Mouse (Mus musculus) c-Kit-positive CD71-positive TER-119-positive erythroid progenitor cells, embryonic 14.5 days (primary cell): ENCODE results near the gene Larp1.
A peak's percentile ranks its signal among the peaks of the same experiment; 100 is the strongest.

Experiments used
- DNase-seq: peaks from one replicate; pipeline ENCODE4 v3.0.0-alpha.2; 2013; ENCODE audit warnings: low spot score

Gene Larp1

DNA sequence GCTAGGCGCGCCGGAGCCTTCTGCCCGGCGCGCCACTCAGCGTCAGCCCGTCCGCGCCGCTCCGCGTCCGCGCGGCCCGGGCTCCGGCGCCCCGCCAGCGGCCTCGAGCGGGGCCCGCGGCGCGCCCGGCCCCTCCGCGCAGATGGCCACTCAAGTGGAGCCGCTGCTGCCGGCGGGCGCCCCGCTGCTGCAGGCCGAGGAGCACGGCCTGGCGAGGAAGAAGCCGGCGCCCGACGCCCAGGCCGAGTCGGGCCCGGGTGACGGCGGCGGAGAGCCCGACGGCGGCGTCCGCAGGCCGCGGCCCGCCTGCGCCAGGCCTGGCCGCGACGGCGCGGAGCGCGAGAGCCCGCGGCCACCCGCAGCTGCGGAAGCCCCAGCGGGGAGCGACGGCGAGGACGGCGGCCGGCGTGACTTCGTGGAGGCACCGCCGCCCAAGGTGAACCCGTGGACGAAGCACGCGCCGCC, at the start of gene Larp1:
TSS of gene Larp1 (plus strand) at position 14 of the 465 bp plus-strand sequence.
- no peak for DNase-seq

DNA sequence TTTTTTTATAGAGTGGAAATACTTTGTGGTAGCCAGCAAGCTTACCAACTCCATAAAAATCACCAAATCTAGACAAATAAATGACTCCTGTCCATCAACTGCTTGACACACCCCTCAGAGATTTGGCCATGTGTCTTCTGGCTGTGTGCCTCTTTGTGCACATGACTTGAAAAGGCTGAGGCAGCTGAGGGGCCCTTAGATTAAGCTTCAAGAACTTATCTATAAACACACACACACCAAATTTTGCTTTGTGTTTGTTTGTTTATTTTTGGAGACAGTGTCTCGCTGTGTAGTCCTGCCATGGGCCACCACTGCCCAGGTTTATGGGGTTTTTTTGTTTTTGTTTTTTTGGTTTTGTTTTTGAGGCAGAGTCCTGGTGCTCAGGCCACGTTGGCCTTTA, 48.9 kb upstream of the Larp1 start:
- DNase-seq, result peak; percentile 75

DNA sequence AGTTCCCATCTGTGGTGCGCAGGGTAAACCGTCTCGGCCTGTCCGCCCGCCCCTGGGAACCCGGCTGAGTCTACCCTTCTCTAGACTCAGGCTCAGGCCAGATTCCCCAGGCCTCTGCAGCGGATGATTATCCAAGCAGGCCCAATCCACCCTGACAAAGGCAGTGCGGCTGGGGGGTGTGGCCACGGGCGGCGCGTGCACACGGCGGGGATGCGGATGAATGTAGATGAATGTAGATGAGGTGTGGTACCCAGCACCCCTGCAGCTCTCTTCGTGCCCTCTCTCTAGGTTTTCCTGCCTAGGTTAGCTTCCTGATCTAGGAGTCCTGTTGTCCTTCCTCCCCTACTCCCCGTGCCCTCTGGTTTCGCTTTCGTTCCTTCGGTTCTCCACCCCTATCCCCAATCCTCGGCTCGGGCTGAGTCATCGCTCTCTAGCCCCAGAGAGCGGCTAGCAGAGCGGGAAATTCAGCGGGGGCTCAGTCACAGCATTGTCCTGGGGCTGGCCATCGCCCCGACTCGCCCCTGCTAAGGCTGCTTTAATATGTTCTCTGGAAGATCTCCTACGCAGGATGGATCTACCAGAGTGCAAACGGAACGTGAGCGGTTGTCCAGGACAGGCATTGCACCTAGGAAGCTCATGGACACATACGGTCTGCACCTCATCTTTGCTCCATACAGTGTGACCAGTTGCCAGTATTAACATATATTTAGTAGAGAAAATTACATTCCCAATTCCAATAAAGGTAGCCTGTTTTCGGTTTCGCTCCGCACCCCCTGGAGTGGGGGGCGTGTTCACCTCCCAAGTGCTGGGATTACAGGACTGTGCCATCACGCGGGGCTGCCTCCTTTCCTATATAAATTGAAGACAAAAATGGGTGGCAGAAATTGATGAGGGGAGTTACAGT, 46.2 kb upstream of the Larp1 start:
- DNase-seq, result peak; percentile 82

DNA sequence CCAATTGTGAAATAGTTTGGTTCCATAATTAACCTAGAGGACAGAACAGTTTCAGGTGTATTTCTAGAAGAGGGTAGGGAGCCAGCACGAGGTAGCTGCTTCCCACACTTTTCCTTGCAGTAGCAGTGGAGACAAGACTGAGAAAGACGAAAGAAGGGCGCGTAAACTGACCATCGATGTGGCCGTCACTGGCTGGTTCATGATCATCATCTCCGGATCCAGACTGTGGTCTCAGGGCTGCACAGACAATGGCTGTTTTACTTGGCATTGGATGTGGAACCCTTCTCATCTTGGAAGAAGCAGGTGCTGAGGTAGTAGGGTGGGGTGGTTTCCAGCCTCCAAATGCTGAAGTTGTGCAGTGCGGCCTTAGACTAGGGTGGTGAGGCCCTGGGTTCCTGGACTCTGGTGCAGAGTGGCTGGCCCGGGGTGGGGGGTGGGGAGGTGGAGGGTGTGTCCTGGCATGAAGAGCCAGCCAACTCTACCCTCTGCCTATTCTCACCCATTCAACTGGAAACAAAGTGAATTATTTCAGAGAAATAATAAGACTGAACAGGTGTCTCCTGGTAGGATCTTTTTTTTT, 45.5 kb upstream of the Larp1 start:
- no peak for DNase-seq

DNA sequence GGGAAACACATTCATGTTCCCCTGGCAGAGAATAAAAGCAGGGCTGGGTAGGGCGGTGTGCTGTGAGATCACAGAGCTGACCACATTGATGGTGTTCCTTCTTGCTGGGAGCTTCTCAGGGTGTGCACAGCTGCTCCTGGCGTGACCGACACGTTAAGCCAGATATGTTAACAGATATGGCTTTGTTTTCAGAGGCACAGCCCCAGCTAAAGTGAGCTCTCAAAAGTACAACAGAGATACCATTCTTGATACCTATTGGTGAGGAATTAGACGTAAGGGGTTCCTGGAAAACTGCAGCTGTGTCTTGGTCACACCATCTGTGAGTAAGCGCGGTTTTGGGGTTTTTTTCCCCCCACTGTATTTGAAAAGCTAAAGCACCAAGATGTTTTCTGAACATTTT, 42.2 kb upstream of the Larp1 start:
- no peak for DNase-seq

DNA sequence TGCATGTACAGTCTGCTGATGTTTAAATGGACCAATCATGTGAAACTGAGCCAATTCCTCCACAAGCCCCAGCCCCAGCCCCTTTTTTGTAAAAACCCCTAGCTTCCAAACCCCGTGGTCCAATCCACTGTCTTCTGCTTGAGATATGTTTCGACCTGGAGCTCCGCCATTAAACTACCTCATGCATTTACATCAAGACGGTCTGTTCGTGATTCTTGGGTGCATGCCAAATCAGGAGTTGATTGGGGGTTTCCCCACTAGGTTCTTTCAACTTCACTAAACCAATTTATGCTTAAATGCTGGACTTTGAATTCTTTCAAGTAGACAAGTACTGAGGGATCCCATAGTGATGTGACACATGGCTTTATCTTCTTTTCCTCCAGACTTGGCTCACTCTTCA, 40.6 kb upstream of the Larp1 start:
- DNase-seq, result no peak

DNA sequence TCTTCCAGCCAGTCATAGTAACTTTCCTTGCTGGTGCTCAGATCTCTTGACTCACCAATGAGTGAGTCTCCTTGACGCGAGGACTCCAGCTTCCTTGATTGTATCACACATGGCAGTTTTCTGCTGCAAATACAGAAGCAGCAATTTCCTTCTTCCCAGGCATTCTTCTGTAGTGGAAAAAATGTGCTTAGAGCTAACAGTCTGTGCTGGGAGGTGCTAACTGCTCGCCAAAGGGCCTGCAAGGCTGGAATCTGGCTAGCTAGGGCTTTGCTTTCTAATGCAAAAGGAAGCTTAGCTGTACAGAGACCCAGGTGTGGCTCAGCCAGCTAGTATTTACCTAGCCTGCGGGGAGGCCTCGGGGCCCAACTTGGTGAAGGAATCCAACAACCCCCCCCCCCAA, 38.3 kb upstream of the Larp1 start:
- DNase-seq, result no peak

DNA sequence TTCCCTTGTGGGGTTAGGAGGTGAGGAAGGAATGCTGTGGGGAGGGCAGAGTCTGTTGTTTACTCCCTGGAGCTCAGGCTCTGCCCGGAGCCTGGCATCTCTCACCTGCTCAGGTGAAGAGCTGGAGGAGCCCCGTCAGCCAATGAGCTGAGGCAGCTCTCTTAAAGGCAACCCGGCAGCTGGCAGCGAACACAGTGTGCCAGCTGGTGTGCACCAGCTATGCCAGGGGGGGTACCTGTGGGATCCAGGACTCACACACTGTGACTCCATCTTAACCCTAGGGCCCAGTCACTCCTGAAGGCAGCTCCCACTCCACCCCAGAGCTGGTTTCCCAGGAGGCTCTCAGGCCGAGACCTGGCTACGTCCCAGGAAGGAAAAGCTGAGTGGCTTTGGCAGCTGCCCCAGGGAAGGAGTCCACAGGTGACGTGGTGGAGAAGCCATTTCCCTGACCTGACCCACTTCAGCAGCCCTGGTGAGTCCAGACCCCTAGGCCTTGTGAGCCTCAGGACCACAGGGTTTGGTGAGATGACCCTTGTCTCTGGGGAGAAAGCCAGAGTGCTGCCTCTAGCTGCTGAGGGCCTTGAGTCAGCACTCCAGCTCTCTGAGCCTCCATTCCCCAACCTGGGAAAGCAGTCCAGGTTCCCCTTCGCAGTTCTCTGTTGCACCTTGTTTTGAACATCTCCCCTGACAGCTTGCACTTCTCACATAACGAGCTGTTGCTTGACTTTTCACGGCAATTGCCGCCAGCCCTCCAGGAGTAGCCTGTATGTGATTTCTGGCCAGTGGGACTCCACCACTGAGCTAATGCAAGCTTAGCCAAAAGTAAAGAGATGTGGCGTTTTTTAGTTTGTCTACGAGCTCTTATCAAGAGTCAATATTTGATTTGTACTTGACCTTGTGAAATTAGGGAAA, 35.6 kb upstream of the Larp1 start:
- no peak for DNase-seq

DNA sequence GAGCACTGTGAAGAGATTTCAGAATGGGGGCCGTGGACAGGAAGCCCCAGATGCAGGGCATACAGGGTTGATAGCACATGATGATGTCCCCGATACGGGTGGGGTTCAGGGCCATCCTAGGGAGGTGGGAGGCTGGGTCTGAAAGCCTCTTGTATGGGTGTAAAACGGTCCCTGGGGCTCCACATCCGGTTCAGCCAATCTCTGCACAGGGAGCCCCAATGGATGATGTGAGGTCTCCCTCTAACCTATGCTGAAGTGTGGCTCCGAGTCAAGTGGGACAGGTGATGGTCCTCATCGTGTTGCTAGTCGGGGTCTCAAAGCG, 35.0 kb upstream of the Larp1 start:
- DNase-seq, result no peak

DNA sequence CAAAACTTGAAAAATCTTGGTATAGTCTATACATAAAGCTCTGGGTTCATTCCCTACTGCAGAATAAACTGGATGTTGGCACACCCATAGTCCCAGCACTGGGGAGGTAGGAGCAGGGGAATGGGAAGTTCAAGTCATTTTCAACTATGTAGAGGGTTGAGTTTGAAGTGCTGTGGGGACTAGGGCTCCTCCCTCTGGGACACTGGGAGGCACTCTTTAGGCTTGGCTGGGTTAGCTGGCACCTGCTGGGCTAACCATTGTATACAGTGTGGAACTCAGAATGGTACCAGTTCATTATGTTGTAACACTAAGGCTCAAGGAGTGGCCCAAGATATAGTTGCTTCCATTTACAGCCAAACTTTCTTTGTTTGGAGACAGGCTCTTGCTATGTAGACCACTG, 33.0 kb upstream of the Larp1 start:
- no peak for DNase-seq

DNA sequence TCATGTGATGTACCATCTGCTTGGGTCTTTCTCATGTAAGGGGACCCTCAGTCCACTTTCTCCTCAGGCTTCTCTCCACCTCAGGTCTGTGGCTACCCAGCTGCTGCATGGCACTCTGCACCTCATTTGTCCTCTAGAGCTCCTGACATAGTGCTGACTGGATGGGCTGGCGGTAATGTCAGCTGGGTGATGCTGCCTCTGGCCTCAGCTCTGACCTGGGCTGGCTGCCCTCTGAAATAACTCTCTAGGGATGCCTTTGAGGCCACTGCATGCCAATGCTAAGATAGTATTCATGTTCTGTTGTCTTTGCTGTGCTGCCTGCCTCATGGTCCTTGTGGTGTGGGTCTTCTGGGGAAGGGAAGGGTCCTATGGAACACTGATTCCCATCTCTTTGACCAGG, 31.2 kb upstream of the Larp1 start:
- DNase-seq, result no peak

DNA sequence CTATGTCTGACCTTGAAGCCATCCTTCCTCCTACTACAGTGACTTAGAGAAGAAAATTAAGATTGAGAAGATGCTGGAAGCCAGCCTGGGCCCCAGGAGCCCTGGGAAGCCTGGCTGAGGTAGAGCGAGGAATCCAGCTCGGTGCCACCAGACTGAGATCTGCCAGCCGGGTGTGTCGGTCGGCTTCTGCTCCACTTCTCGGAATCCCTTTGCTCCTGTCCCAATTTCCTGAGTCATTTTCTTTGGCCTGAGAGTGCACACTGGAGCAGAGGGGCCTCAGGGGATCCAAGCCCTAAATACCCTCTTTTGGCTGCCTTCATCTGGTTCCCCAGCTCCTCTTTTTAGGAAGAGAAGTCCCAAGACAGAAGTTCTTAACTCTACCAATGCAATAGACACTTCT, 29.2 kb upstream of the Larp1 start:
- DNase-seq, result no peak

DNA sequence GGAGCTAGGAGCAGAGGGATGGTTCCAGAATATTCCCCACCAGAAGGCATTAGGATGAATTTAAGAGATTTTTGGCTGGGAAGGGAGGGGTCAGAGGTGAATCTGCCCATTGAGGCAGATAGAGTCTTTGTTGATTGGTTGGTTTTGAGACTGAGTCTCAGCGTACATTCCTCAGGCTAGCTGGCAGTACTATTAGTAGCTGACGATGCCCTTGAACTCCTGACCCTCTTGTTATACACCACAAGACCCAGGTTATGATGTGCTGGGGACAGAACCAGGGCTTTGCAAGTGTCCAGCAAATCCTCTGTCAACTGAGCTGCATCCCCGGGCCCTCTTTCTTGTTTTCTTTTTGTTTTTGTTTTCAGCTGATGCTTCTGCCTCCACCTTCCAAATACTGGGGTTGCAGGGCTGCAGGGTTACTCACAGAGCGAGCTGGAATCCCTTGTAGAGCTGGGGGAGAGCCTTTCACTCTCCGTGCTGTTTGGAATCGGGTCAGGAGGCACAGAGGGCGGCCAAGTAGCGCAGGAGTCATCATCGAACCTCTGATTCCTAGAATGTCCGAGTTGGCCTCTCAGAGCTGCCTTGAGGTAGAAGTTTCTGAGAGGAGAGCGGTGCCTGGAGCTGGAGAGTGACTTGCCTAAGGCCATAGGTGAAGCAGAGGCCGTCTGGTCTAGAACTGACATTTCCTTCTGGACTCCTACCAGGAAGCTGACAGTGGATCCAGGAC, 27.6 kb upstream of the Larp1 start:
- DNase-seq, result no peak

DNA sequence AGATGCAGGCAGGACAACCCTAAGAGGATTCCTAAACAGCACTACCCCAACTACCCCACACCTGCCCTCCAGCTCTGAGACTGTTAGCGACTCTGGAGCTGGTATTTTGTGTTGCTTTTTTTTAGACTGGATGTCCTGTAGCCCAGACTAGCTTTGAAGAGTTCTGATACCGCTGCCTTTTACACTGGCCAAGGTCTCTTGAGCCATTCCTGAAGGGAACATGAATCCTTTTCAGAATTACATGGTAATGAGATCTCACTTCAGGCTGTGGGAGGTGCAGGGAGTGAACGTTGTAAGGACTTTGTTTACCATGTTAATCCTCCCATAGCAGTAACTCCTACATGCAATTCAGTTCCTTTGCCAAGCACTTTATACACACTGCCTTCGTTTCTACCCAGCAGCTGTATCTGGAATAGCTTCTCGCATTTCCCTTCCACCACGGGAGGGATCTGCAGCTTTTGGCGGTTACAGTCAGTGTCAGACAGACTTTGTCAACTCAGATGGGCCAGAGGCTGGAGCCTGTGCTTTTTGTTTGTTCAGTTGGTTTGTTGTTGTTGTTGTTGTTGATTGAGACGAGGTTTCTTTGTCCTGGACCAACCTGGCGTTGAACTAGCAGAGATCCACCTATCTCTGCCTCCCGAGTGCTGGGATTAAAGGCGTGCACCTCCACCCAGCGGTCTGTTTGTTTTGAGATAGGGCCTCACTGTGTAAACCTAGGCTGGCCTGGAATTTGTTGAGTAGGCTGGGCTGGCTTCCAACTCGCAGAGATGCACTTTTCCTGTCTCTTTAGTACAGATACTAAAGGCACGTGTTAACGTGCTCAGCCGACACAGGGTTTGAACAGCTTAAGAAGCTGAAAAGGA, 25.2 kb upstream of the Larp1 start:
- peak; percentile 69 for DNase-seq

DNA sequence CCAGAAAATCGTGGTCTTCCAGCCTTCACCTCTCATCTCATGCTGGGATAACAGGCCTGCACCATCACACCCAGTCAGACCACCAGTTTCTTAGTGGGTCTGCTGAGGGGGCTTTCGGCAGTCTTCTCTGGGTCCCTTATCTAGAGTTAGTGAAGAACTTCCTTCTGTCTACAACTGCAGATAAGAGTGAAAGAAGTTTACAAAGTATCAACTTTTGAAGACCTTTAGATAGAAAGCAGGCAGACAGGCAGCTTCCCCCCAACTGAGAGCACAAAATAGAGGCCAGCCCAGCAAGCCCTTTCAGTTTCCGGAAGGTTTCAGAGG, 24.6 kb upstream of the Larp1 start:
- DNase-seq, result no peak

DNA sequence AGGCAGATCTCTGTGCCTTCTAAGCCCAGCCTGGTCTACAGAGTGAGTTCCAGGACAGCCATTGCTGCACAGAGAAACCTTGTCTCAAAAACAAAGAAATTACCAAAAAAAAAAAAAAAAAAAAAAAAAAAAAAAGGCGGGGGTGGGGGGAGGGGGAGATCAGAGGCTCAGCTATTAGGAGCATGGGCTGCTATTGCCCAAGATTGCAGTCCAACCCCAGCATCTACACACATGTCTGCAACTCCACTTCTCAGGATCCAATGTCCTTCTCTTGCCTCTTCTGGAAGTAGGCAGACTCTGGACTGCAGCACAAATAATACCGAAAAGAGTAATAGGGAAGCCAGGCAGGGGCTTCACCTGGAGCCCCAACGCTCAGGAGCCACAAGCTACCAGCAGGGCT, 23.4 kb upstream of the Larp1 start:
- no peak for DNase-seq

DNA sequence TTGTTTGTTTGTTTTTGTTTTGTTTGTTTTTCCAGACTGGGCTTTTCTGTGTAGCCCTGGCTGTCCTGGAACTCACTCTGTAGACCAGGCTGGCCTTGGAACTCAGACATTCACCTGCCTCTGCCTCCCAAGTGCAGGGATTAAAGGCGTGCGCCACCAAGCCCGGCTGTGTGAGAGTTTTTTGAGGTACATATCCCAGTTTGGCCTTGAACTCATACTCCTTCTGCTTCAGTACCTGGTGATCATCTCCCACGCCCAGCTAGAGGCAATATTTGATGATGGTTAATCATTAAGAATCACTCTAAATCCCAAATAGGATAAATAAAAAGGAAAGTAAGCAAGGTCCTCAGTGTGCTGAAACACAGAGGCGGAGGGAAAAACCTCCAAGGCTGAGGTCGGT, 22.8 kb upstream of the Larp1 start:
- DNase-seq, result no peak

DNA sequence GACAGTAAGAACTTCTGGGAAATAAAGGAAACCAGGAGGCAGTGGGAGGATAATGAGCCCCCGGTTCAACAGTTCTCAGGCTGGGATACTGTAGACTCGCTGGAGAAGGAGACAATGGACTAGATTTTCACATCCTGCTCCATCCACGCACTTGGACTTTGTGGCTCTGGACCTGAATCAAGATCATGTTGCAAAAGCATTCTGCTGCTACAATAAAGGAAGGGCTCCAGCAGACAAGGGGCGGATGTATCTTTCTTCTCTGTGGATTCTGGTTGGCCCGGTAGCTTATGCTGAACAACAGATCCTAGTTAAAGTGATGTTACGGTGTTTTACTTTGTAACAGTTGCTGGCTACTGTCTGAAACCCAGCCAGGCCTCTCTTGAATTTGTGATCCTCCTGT, 22.4 kb upstream of the Larp1 start:
- no peak for DNase-seq

DNA sequence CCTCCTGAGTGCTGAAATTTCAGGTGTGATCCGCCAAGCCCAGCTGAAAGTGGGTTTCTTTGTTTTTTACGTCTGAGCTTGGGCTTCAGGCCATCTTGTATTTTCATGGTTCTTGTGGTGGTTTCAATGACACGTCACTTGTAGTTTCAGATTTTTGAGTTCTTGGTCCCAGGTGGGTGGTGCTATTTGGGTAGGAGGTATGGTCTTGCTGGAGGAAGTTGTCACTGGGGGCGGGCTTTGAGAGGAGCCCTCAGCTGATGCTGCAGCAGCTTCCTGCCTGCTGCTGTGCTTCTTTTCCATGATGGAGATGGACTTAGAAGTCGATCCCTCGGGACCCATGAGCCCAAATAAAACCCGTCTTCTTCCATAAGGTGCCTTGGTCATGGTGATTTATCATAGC, 22.0 kb upstream of the Larp1 start:
- DNase-seq, result no peak

DNA sequence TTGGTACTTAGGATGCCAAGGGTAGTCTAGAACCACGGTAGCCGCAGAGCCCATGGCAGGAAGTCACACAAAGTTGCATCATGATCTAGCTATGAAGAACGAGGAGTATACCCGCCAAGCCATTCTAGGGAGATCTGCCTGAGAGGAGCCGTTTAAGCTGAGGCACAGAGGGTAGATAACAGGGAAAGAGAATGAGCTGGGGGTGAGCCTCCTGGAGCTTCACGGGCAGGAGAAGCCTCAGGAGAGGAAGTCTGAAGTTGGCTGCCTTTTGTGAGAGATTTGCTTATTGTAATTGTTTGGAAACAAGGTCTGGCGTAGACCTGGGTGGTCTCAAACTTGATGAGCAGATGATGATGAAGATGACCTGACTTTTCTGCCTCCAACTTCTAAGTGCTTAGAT, 10.7 kb upstream of the Larp1 start:
- no peak for DNase-seq

DNA sequence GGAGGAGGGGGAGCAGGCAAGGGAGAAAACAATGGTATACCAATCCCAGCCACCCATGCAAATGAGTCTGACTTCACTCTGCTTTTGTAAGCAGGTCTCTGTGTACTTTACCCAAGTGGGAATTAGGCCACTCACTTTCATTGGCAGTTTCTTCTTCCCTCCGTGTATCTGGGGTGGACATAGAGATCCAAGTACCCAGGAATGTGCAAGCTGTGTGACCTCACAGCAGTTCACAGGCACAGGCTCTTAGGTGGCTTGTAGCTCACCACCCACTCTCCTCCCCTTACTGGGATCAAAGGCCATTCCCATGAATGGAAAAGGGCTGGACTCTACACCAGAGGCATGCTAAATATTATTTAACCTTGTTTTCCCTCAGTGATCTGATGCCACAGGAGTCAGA, 10.0 kb upstream of the Larp1 start:
- DNase-seq, result no peak
